Mouse (Mus musculus) liver, embryonic 14.5 days (tissue): Measurements from ENCODE around the gene Nfx1.

Source experiments
- CTCF ChIP-seq: IDR thresholded peaks from 2 replicates; pipeline ENCODE4 v1.5.1; 2016; ENCODE audit warnings: antibody characterized with exemption, low read depth, control low read depth
- EP300 ChIP-seq: IDR thresholded peaks from 2 replicates; pipeline ENCODE4 v1.6.1; 2016; ENCODE audit warnings: antibody characterized with exemption, low read depth

DNA sequence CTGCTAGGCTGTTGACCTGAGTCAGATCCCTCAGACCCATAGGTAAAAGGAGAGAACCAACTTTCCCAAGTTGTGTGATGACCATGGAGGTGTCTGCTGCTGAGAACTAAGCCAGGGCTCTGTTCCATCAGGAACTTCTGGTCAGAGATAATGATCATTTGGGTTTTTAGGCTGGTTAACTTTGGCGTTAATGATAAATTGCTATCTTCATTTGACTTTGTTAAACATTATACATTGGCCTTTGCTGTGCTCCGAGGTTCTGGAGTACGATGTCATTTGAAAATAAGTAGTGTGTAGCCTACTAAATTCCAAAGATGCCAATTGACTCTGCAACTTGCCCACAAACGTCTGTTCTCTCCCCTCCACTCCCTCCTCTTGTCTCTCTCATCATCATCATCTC is 1.5 kb upstream of the Nfx1 start:
- TF ChIP-seq CTCF (no peak), EP300 (no peak)
